Mouse (Mus musculus) adrenal gland, postnatal 0 days (tissue): ENCODE measurements around the gene Chrng. TPM values are rescaled to one million over a fixed set of nuclear protein-coding genes. Genes with fewer than 3 reads are reported as not detected.

Experiments used
- polyA plus RNA-seq: library from polyadenylated mRNA; unstranded; fragments of >200 nt; fragmentation: Nextera tagmentation; extraction: Ambion mirVana; gene quantifications from 2 replicates; pipeline ENCODE4 v1.2.1, GENCODE M21; 2015

Chrng gene
- 0.11 TPM in 1 of 2 replicates, not detected in the other for polyA plus RNA-seq

DNA sequence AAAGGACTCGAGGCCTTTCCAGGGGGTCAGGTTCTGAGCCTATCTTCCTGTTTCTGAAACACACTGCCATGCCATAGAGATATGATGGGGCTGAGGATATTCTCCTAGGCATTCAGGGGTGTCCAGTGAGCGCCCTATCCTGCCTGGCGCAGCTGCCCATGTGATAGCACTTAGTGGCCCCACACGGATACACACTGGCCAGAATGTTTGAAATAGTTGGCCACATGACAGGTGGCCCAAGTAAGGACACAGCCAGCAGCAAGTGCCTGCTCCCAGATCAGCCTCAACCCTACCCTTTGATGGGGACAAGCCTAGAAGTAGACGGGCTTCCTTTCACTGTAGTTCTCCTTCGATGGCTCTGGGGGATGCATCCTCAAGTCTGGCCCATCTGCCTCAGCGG lies at the start of gene Chrng:
TSS of gene Chrng (plus strand) at position 193 of the 400 bp plus-strand sequence.

DNA sequence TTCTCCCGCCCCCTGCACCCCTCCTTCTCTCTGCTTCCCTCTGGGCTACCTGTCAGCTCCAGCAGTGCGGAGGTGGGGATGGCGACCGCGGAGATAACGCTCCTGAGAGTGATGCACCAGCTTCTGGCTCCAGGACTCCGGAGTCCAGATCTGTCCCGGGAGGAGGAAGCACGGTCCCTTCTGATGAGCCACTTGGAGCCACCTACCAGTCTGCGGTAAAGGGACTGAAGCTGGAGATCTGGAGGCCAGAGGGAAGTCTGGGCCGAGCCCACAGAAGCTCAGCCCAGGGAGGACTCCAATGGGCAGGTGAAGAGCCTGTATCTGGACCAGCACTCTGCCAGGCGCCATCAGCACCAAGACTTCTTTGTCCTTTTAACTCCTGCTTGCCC lies 48.3 kb upstream of the Chrng start, which contains the start of gene Ecel1:
TSS of gene Ecel1 (minus strand) at position 323 of the 389 bp plus-strand sequence.

GRCm38 (mm10) chr1:87183013-87183412 lies 21.4 kb upstream of the Chrng start, which contains the start of gene Prss56:
Gene Prss56, plus strand, starts transcription at chr1:87183313.

DNA sequence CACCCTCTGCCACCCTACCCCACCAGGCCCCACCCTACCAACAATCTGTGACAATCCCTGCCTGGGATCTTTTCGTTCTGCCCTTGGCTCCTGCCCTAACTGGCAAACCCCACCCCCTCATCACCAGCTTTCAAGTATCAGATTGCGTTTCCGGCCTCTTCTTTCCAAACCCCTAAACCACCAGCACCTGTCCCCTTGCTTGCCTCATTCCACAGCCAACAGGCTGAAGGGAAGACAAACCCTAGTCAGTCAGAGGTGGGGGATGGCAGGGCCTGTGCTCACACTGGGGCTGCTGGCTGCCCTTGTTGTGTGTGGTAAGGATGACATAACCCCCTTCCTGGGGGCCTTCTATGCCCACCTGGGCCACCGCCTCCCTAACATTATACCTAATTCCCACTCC lies 14.0 kb upstream of the Chrng start, which contains the start of gene Chrnd:
TSS of gene Chrnd (plus strand) at position 179 of the 400 bp plus-strand sequence.

GRCm38 (mm10) chr1:87213735-87214704 lies 9.6 kb downstream of the Chrng start, which contains the start of gene Eif4e2:
Gene Eif4e2, plus strand, starts transcription at chr1:87213914.

Other genes starting within 250 kb of the Chrng start
- gene Alppl2, start 114.7 kb upstream of the Chrng start, polyA plus RNA-seq: not detected in 2 replicates
- 0.11 and 2.6 TPM in 2 replicates for gene Alpi, start 103.1 kb upstream of the Chrng start, polyA plus RNA-seq
- not detected in 2 replicates for gene Akp3, start 79.7 kb upstream of the Chrng start, polyA plus RNA-seq
- gene Ecel1, start 48.1 kb upstream of the Chrng start, polyA plus RNA-seq: 21.6 and 76.9 TPM in 2 replicates
- not detected in 2 replicates for gene Prss56, start 21.3 kb upstream of the Chrng start, polyA plus RNA-seq
- 0.08 TPM in 1 of 2 replicates, not detected in the other for gene Chrnd, start 14.1 kb upstream of the Chrng start, polyA plus RNA-seq
- 103 and 124 TPM in 2 replicates for gene Eif4e2, start 9.3 kb downstream of the Chrng start, polyA plus RNA-seq
- 40.9 and 116 TPM in 2 replicates for gene Efhd1, start 59.7 kb downstream of the Chrng start, polyA plus RNA-seq
- 24.5 and 30.3 TPM in 2 replicates for gene Gigyf2, start 122.3 kb downstream of the Chrng start, polyA plus RNA-seq
- 0.36 TPM in 2 replicates for gene Kcnj13, start 190.1 kb downstream of the Chrng start, polyA plus RNA-seq